Mouse (Mus musculus): ENCODE results near the gene Mapk10. TPM values are rescaled to one million over a fixed set of nuclear protein-coding genes. Genes with fewer than 3 reads are reported as not detected.

Mapk10 gene
- polyA plus RNA-seq, 1 experiment = 0.16 TPM

DNA sequence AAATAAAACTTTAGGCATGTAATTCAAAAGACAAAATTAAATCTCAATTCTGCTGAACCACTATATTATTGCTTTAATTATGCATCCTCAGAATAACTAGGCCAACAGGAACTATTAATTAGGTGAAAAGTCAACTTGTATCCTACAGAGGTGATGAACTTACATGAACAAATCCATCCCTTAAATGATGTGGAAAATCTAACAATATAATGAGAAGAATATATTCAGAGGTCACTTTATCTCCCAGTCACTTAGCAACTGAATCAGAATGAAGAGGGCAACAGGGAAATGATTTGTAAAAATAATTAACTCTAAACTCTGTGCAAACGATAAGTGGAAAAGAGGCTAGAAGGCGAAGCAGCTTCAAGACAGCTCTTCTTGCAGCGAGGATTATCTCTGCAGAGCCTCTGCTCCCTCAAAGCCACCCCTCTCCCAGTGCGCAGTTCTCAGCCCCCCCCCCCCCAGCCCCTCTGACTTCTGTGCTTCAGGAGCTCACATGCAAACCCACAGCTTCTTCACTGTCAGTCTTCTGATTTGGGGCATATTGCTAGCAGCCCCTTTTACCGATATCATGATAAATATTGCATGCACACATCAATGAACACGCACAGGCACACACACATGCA, 138.8 kb downstream of the Mapk10 start:
- 53% methylated on average over 6 of the region's 6 CpGs for WGBS

DNA sequence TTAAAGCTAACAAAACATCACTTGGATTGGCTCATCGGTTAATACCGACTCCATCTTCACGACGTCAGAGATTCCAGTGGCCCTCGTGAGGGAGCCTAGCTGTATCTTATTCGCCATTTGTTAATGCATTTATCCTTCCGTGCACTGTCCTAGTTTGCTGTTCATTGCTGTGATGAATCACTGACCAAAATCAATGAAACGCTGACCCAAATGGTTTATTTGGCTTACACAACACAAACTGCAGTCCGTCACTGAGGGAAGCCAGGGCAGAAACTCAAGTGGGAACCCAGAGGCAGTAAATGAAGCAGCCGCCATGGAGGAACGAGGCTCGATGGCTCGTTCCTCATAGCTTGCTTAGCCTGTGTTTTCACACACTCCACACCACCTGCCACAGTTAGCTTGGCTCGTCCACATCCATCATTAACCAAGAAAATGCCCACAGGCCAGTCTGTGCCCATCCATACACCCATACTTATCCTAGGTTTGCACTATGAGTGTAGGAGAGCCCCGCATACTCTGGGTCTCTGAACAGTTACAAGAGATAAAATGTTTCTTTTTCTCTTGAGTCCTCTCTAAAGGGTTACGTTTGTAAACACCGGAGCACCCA, 140.0 kb downstream of the Mapk10 start:
- WGBS = 81% methylated on average over 17 of the region's 17 CpGs
- no peaks in the 10 kb centered on the region for H3K27me3 ChIP-seq (ENCODE audit: control insufficient read depth, insufficient read depth, low read length)

More for the DNA sequence above, 138.8 kb downstream of the Mapk10 start:
- H3K36me3 ChIP-seq (ENCODE audit: control insufficient read depth, insufficient read depth, low read length) = no peaks in the 10 kb centered on the region
- no peaks in the 10 kb centered on the region for H3K27me3 ChIP-seq (ENCODE audit: control insufficient read depth, insufficient read depth, low read length)
- H3K27ac ChIP-seq (ENCODE audit: insufficient read depth, low read depth, low read length) = no peak overlapping the region
- no peak overlapping the region for H3K4me3 ChIP-seq (ENCODE audit: low read depth, low read length)
- no peaks in the 10 kb centered on the region for H3K4me1 ChIP-seq (ENCODE audit: control insufficient read depth, insufficient read depth, insufficient read length, low read length)
- no peak for TF ChIP-seq CTCF (IDR thresholded peaks at IDR 0.05; ENCODE audit: extremely low read depth, insufficient read length, insufficient replicate concordance, low read depth, low read length)
- no peak for TF ChIP-seq POLR2A (IDR thresholded peaks at IDR 0.05; ENCODE audit: low read depth, low read length)

DNA sequence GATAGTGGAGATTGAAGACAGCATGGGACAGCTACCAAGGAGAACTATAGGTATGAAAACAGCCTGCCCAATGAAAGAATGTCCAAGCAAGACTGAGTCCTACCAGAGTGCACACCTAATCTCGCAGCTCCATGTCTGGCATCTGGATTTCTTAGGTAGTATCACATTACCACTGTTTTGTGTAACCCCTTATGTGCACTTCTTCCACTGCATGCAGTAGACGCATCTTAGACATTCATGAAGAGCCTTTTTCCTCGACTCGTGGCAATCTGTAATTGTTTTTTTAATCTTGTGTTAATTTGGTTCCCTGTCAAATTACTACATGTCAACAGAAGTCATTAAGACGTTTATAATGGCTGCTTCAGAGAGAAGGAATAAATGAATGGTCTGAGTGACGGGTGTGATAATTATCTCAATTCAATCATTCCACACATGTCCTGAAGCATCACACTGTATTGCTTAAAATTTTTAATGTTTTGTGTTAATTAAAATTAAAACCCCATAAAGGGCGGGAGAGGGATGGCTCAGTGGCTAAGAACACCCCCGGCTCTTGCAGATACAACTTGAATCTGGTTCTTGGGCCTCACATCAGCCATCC, 160.7 kb downstream of the Mapk10 start:
- H3K4me3 ChIP-seq (ENCODE audit: low read depth, low read length) = no peak overlapping the region
- no peak for TF ChIP-seq POLR2A (IDR thresholded peaks at IDR 0.05; ENCODE audit: low read depth, low read length)
- no peak for TF ChIP-seq CTCF (IDR thresholded peaks at IDR 0.05; ENCODE audit: extremely low read depth, insufficient read length, insufficient replicate concordance, low read depth, low read length)
- 72% methylated on average over 8 of the region's 8 CpGs for WGBS

More for the DNA sequence above, 140.0 kb downstream of the Mapk10 start:
- no peaks in the 10 kb centered on the region for H3K4me1 ChIP-seq (ENCODE audit: control insufficient read depth, insufficient read depth, insufficient read length, low read length)
- no peaks in the 10 kb centered on the region for H3K36me3 ChIP-seq (ENCODE audit: control insufficient read depth, insufficient read depth, low read length)
- no peak overlapping the region for H3K4me3 ChIP-seq (ENCODE audit: low read depth, low read length)
- no peak overlapping the region for H3K27ac ChIP-seq (ENCODE audit: insufficient read depth, low read depth, low read length)
- TF ChIP-seq CTCF (IDR thresholded peaks at IDR 0.05; ENCODE audit: extremely low read depth, insufficient read length, insufficient replicate concordance, low read depth, low read length) = no peak
- TF ChIP-seq POLR2A (IDR thresholded peaks at IDR 0.05; ENCODE audit: low read depth, low read length) = no peak

DNA sequence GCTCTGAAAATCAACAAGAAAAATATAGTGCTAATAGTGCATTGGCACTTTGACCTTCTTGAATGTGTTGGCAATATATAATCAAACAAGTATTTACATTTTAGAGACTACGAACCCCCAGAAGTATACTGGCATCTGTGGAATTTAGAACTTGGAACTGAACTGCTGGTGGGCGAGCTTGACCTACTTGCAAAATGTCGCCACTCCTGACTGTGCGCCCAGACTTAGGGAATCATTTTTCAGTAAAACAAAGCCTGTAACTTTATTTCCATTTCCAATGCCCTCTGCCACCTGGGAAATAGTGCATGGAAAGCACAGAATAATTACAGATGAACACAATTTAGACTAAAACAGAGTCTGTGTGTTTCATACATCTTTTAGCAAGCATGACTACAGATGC, 163.1 kb downstream of the Mapk10 start:
- Histone ChIP-seq H3K27ac (ENCODE audit: insufficient read depth, low read depth, low read length) (no peak overlapping the region), H3K36me3 (ENCODE audit: control insufficient read depth, insufficient read depth, low read length) (no peaks in the 10 kb centered on the region), H3K27me3 (ENCODE audit: control insufficient read depth, insufficient read depth, low read length) (no peaks in the 10 kb centered on the region), H3K4me3 (ENCODE audit: low read depth, low read length) (no peak overlapping the region), H3K4me1 (ENCODE audit: control insufficient read depth, insufficient read depth, insufficient read length, low read length) (no peaks in the 10 kb centered on the region)
- WGBS = 80% methylated on average over 4 of the region's 4 CpGs
- TF ChIP-seq POLR2A (IDR thresholded peaks at IDR 0.05; ENCODE audit: low read depth, low read length) = no peak
- no peak for TF ChIP-seq CTCF (IDR thresholded peaks at IDR 0.05; ENCODE audit: extremely low read depth, insufficient read length, insufficient replicate concordance, low read depth, low read length)

More for the DNA sequence above, 160.7 kb downstream of the Mapk10 start:
- H3K27me3 ChIP-seq (ENCODE audit: control insufficient read depth, insufficient read depth, low read length) = no peaks in the 10 kb centered on the region
- no peaks in the 10 kb centered on the region for H3K4me1 ChIP-seq (ENCODE audit: control insufficient read depth, insufficient read depth, insufficient read length, low read length)
- H3K36me3 ChIP-seq (ENCODE audit: control insufficient read depth, insufficient read depth, low read length) = no peaks in the 10 kb centered on the region
- H3K27ac ChIP-seq (ENCODE audit: insufficient read depth, low read depth, low read length) = no peak overlapping the region

DNA sequence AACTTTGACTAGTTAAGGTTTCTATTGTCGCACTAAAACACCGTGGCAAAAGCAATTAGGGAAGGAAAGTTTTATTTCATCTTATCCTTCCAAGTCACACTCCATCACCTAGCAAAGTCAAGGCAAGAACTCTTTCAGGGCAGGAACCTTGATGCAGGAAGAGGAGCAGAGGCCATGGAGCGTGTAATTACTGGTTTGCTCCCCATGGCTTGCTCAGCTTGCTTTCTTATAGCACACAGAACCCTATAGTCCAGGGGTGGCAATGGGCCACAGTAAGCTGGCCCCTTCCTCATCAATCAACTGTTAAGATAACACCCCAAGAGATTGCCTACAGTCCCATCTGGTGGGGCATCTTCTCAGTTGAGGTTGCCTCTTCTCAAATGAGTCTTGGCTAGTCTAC, 173.4 kb downstream of the Mapk10 start:
- Histone ChIP-seq H3K36me3 (ENCODE audit: control insufficient read depth, insufficient read depth, low read length) (no peaks in the 10 kb centered on the region), H3K4me3 (ENCODE audit: low read depth, low read length) (no peak overlapping the region), H3K27ac (ENCODE audit: insufficient read depth, low read depth, low read length) (no peak overlapping the region), H3K4me1 (ENCODE audit: control insufficient read depth, insufficient read depth, insufficient read length, low read length) (no peaks in the 10 kb centered on the region), H3K27me3 (ENCODE audit: control insufficient read depth, insufficient read depth, low read length) (no peaks in the 10 kb centered on the region)
- TF ChIP-seq POLR2A (IDR thresholded peaks at IDR 0.05; ENCODE audit: low read depth, low read length) (no peak), CTCF (IDR thresholded peaks at IDR 0.05; ENCODE audit: extremely low read depth, insufficient read length, insufficient replicate concordance, low read depth, low read length) (no peak)
- 85% methylated on average over 3 of the region's 3 CpGs for WGBS

DNA sequence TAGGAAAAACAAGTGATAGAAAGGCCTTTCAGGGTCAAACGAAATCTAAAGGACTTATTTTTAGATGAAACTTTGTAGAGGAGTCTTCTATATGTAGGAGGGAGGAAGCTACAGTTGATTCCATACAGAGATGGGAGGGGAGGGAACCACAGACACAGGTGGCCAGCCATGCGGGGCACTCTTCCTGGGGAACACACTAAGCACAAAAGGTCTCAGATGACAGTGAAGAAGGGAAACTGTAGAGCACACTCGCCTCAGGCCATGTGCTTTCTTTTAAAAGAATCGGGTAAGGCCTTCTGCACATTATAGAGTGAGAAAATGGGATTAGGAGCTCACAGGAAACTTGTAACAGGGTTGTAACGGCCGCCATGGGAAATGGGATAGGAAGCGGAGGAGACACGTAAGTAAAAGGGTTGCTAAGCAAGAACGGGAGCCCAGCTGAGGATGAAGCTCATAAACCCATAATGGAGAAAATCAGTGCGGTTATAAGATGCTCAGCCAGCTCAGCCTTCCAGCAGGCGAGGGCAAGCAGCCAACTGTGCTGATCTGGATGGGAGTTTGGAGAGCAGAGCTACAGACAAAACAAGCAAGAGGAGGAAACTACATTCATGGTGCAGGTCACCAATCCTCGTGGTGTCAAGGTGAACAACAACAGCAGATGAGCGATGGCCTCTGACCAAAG, 182.1 kb downstream of the Mapk10 start:
- 69% methylated on average over 13 of the region's 13 CpGs for WGBS
- H3K36me3 ChIP-seq (ENCODE audit: control insufficient read depth, insufficient read depth, low read length) = no peaks in the 10 kb centered on the region

More for the DNA sequence above, 182.1 kb downstream of the Mapk10 start:
- Histone ChIP-seq H3K27ac (ENCODE audit: insufficient read depth, low read depth, low read length) (no peak overlapping the region), H3K4me1 (ENCODE audit: control insufficient read depth, insufficient read depth, insufficient read length, low read length) (no peaks in the 10 kb centered on the region), H3K27me3 (ENCODE audit: control insufficient read depth, insufficient read depth, low read length) (no peaks in the 10 kb centered on the region), H3K4me3 (ENCODE audit: low read depth, low read length) (no peak overlapping the region)
- no peak for TF ChIP-seq CTCF (IDR thresholded peaks at IDR 0.05; ENCODE audit: extremely low read depth, insufficient read length, insufficient replicate concordance, low read depth, low read length)
- no peak for TF ChIP-seq POLR2A (IDR thresholded peaks at IDR 0.05; ENCODE audit: low read depth, low read length)

Data from small intestine, adult 2 months (tissue).